Mouse (Mus musculus) adipocyte (in vitro differentiated cells): ENCODE measurements around the gene Klk13.
A peak's percentile ranks its signal among the peaks of the same experiment; 100 is the strongest.

Experiments
- DNase-seq: peaks from one replicate; pipeline ENCODE4 v3.0.0-alpha.2; 2016; ENCODE audit warnings: low spot score

The Klk13 gene

DNA sequence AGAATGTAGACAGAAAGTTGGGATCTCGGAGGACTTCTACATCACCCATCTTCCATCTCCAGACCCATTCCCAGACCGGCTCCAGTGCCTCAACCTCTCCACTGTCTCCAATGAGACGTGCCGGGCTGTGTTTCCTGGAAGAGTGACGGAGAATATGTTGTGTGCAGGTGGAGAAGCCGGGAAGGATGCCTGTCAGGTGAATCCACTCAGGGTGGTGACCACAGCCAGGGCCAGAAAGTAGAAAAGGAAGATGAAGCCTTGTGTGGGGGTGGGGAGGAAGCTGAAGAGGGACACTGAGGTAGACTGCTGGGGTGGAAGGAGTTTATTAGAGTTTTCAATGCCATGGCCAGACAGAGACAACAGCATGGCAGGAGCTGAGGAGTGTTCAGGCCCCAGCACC lies 59.5 kb downstream of the Klk13 start:
- DNase-seq, result no peak

DNA sequence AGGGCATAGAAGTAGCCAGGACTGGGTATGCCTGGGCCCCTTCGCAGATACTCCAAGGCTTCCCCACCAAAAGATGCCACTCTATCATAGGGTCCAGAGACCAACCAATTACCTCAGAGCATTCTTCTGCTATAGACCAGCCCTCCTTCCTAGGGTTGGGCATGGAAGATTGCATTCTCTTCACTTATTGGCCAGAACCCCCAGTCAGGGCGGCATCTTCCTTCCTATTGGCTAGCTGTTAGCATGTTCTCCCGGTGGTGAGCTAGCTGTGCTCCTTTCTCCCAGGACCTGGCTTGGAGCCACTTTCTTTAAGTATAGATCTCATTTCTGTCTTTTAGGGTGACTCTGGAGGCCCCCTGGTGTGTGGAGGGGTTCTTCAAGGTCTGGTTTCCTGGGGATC lies 60.5 kb downstream of the Klk13 start:
- DNase-seq, result no peak

DNA sequence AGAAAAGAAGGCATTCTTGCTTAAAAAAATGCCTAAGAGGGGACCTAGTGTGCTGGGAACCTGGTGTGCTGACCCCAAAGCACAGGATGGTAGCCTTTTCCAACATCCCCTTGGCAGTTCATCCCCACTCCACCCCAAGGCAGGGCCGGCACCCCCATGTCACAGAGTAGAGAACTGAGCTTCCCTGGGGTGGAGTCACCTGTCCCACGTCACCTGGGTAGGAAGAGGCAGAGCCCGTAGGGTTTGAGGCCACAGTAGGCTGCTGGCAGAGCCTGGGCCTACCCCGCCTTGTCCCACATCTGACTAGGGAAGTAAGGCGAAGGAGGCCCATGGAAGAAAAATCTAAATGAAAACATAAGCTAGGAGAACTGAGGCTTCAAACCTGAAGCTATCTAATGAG lies 62.0 kb downstream of the Klk13 start, which contains the start of gene Klk11:
Gene Klk11 (plus strand): TSS at position 241 of the 400 bp plus-strand sequence.
- no peak for DNase-seq

DNA sequence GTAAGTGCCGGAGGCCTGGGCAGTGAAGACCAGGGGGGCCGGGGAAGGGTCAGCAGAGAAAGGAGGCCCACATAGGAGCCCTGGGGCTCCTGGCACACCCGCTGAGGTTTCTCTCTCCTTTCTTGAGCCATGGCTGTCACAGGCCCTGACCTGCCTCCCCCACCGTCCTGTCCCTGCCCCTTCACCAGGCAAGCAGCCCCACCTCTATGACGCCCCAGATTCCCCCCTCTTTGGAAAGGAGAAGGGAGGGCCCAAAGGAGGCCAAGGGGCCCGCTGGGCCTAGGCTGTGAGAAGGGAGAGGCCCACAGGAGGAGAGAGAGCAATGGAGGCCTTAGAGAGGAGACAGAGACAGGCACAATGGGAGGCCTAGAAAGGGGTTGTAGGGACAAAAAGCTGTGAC lies 62.4 kb downstream of the Klk13 start:
- peak; percentile 8 for DNase-seq

GRCm38 (mm10) chr7:43775311-43776057 lies 63.1 kb downstream of the Klk13 start:
- DNase-seq, result no peak

DNA sequence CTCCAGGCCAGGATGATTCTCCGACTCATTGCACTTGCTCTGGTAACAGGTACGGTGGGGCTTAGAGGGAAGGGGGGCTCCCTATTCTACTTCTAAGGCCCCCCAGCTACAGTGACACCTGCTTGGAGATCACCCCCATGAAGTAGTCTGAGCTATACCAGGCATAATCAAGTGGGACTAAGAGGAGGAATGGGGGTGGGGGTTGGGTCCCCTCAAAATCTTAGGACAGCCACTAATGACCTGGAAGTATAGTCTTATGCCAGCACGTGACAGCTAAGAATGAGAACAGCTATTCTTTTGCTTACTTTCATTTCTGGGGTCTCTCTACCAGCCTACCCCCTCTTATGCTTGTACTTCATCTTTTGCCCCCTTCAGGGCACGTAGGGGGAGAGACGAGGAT lies 64.1 kb downstream of the Klk13 start:
- no peak for DNase-seq
